30 mouse cellular contexts compared by ENCODE assay signal in genomic region chr9:15395353-15395942, GRCm38 (mm10). TPM values are rescaled to one million over a fixed set of nuclear protein-coding genes. Genes with fewer than 3 reads are reported as not detected.
DNase-seq lines count a peak whose midpoint lies in the region; ATAC-seq and TF ChIP-seq lines count a peak whose summit lies in the region.
"Had no signal": no experiment of that assay in that cellular context is flagged by ENCODE, and none has a peak within 500 bp of the region (broad histone marks: within the 10 kb centered on the region; RNA-seq: fewer than 3 reads in every experiment).

No protein-coding gene starts in this region.

- 79% methylated on average over 1 of the region's 1 CpGs for WGBS in lung, postnatal 0 days
- 83% methylated on average over 1 of the region's 1 CpGs for WGBS in lung, adult 2 months
- 94% methylated on average over 1 of the region's 1 CpGs for WGBS in cerebellum, adult 2 months

- DNase-seq in lung, postnatal 0 days (ENCODE audit: low spot score) = peak; percentile 7
- no peak for DNase-seq in lung, adult 2 months
- DNase-seq in left cerebral cortex, adult 18-20 months (ENCODE audit: low spot score in 2 of 2) = no peak
- DNase-seq in cerebellum, adult 2 months = no peak
- DNase-seq in left cerebral cortex, adult 9 months (ENCODE audit: low spot score in 2 of 2) = no peak
- DNase-seq: adrenal gland, postnatal 14 days; cerebellum, adult 18-20 months; cerebellum, postnatal 14 days; gastrocnemius, postnatal 14 days; heart, adult 18-20 months; heart, postnatal 14 days; kidney, adult 8-10 months; kidney, postnatal 4 days; liver; lung, postnatal 10 days; right cerebral cortex, postnatal 4 days; thymus, adult 2 months; thymus, postnatal 36 days had no signal

- no peaks in the 10 kb centered on the region for H3K4me1 ChIP-seq in lung, postnatal 0 days (ENCODE audit: insufficient read depth, low read depth, low read length)
- H3K4me1 ChIP-seq in lung, adult 2 months (ENCODE audit: control insufficient read depth, insufficient read depth, low read length) = no peaks in the 10 kb centered on the region
- no peaks in the 10 kb centered on the region for H3K4me1 ChIP-seq in cerebellum, adult 2 months (ENCODE audit: control insufficient read depth, insufficient read depth, low read length)
- H3K4me1 ChIP-seq: forebrain, embryonic 13.5 days; hindbrain, embryonic 12.5 days; midbrain, embryonic 15.5 days had no signal

- no peaks in the 10 kb centered on the region for H3K27me3 ChIP-seq in lung, postnatal 0 days (replicated peaks; ENCODE audit: insufficient read depth, low read length)
- no peaks in the 10 kb centered on the region; the same call in 1 of the 2 replicates for H3K27me3 ChIP-seq in cerebellum, adult 2 months (ENCODE audit: control insufficient read depth, insufficient read depth, low read length)
- H3K27me3 ChIP-seq: forebrain, embryonic 13.5 days; hindbrain, embryonic 12.5 days; midbrain, embryonic 15.5 days had no signal

- no peak for TF ChIP-seq EP300 in lung, postnatal 0 days (IDR thresholded peaks at IDR 0.05)

- H3K36me3 ChIP-seq in lung, postnatal 0 days (ENCODE audit: insufficient read depth, low read length) = no peaks in the 10 kb centered on the region
- H3K36me3 ChIP-seq: hindbrain, embryonic 12.5 days; midbrain, embryonic 10.5 days; midbrain, embryonic 15.5 days had no signal

- no peaks in the 10 kb centered on the region for H3K9me3 ChIP-seq in lung, postnatal 0 days (ENCODE audit: low read length)
- H3K9me3 ChIP-seq: forebrain, embryonic 13.5 days; hindbrain, embryonic 12.5 days; midbrain, embryonic 10.5 days; midbrain, embryonic 15.5 days had no signal

- H3K4me3 ChIP-seq in lung, postnatal 0 days (ENCODE audit: low read depth, low read length) = no peak overlapping the region
- H3K4me3 ChIP-seq in lung, adult 2 months (replicated peaks; ENCODE audit: extremely low read depth, low read depth, low read length) = no peak overlapping the region
- H3K4me3 ChIP-seq in cerebellum, adult 2 months (replicated peaks; ENCODE audit: insufficient read depth, low read depth, low read length) = no peak overlapping the region
- H3K4me3 ChIP-seq: forebrain, embryonic 13.5 days; hindbrain, embryonic 12.5 days; midbrain, embryonic 10.5 days; midbrain, embryonic 15.5 days had no signal

- no peak for TF ChIP-seq POLR2A in lung, adult 2 months (IDR thresholded peaks at IDR 0.05; ENCODE audit: borderline replicate concordance, extremely low read depth, low read depth, low read length)
- TF ChIP-seq POLR2A in cerebellum, adult 2 months (IDR thresholded peaks at IDR 0.05; ENCODE audit: borderline replicate concordance, insufficient read depth, low read length) = no peak

- no peak overlapping the region for H3K9ac ChIP-seq in lung, postnatal 0 days (replicated peaks; ENCODE audit: low read depth)
- H3K9ac ChIP-seq: forebrain, embryonic 13.5 days; hindbrain, embryonic 12.5 days; midbrain, embryonic 15.5 days had no signal

- no peak overlapping the region for H3K27ac ChIP-seq in lung, postnatal 0 days (ENCODE audit: low read length)
- H3K27ac ChIP-seq in cerebellum, adult 2 months (ENCODE audit: insufficient read depth, low read length) = no peak overlapping the region
- H3K27ac ChIP-seq: forebrain, embryonic 13.5 days; hindbrain, embryonic 12.5 days; hindbrain, postnatal 0 days; kidney, postnatal 0 days; macrophage; midbrain, embryonic 10.5 days; midbrain, embryonic 15.5 days had no signal

- ATAC-seq in lung, postnatal 0 days = no peak
- peak; percentile 97 for ATAC-seq in common myeloid progenitor, adult 5-6 weeks (replicated peaks; ENCODE audit: low read depth, poor library complexity, severe bottlenecking)
- peak; percentile 98 for ATAC-seq in megakaryocyte progenitor cell, adult 5-6 weeks (replicated peaks; ENCODE audit: poor library complexity)
- ATAC-seq: CD4-positive, CD25-positive, alpha-beta regulatory T cell, adult 4 months; forebrain, embryonic 13.5 days; hindbrain, postnatal 0 days; intestine, embryonic 16.5 days; midbrain, embryonic 15.5 days; Patski had no signal

- no peak for TF ChIP-seq CTCF in lung, postnatal 0 days (IDR thresholded peaks at IDR 0.05)
- no peak for TF ChIP-seq CTCF in lung, adult 2 months (IDR thresholded peaks at IDR 0.05; ENCODE audit: insufficient read depth, low read length)
- no peak for TF ChIP-seq CTCF in cerebellum, adult 2 months (IDR thresholded peaks at IDR 0.05; ENCODE audit: borderline replicate concordance, insufficient read depth, low read depth, low read length)

- no peak overlapping the region for H3K4me2 ChIP-seq in lung, postnatal 0 days (replicated peaks; ENCODE audit: low read depth, low read length)
- H3K4me2 ChIP-seq: forebrain, embryonic 13.5 days; hindbrain, embryonic 12.5 days; midbrain, embryonic 15.5 days had no signal

RNA-seq across cellular contexts. Expression of gene Cep295, which starts 37.9 kb away (rescaled TPM):
- 5.5 and 6.0 TPM in 2 replicates for polyA plus RNA-seq in lung, postnatal 0 days (2015; fragmentation: Nextera tagmentation; extraction: Ambion mirVana)
- 3.1 and 3.7 TPM in 2 replicates for polyA plus RNA-seq in lung, adult 2 months (2012; rRNA removed)
- 69.3 and 81.1 TPM in 2 replicates for total RNA-seq in common myeloid progenitor, adult 5-6 weeks (2017)
- total RNA-seq in megakaryocyte progenitor cell, adult 5-6 weeks (2015) = 45.0 and 82.7 TPM in 2 replicates
- 35.1 and 60.7 TPM in 2 replicates for total RNA-seq in megakaryocyte progenitor cell, adult 5-6 weeks (2017)
- total RNA-seq in left cerebral cortex, adult 18-20 months (2021) = 10 to 100 TPM; 19.7 to 20.0 TPM
- 20.0 and 22.0 TPM in 2 replicates for polyA plus RNA-seq in cerebellum, adult 2 months (2012; rRNA removed)
